Mouse (Mus musculus) brain, embryonic 14.5 days (tissue): ENCODE data around the gene Diexf.

Experiments used
- CTCF ChIP-seq: fragments of 200-500 bp; IDR thresholded peaks from 2 replicates; pipeline ENCODE4 v1.5.1; 2012; ENCODE audit warnings: inconsistent platforms, mild to moderate bottlenecking, moderate library complexity, borderline replicate concordance; ENCODE audit not compliant: insufficient read depth, insufficient read length; ENCODE audit errors: extremely low read depth
- POLR2A ChIP-seq: fragments of 200-500 bp; IDR thresholded peaks from 2 replicates; pipeline ENCODE4 v1.6.1; 2012; ENCODE audit warnings: mild to moderate bottlenecking, inconsistent platforms, borderline replicate concordance; ENCODE audit not compliant: poor library complexity, insufficient read depth, insufficient read length, severe bottlenecking; ENCODE audit errors: extremely low read depth

GRCm38 (mm10) chr1:193131311-193131948, 1.4 kb upstream of the Diexf start:
- no peak for TF ChIP-seq POLR2A
- TF ChIP-seq CTCF, result no peak
